Mouse (Mus musculus): ENCODE results near the gene Cmbl. TPM values are rescaled to one million over a fixed set of nuclear protein-coding genes. Genes with fewer than 3 reads are reported as not detected.

The Cmbl gene
- polyA plus RNA-seq, 1 experiment: 17.1 TPM

- TF ChIP-seq CTCF (IDR thresholded peaks at IDR 0.05; ENCODE audit: borderline replicate concordance, insufficient read depth, low read depth, low read length): no peak
- no peak for TF ChIP-seq POLR2A (IDR thresholded peaks at IDR 0.05; ENCODE audit: borderline replicate concordance, insufficient read depth, low read length)
- DNase-seq: no peak
- Histone ChIP-seq H3K27me3 (ENCODE audit: control insufficient read depth, insufficient read depth, low read length) (no peaks in the 10 kb centered on the region), H3K4me3 (replicated peaks; ENCODE audit: insufficient read depth, low read depth, low read length) (no peak overlapping the region), H3K4me1 (ENCODE audit: control insufficient read depth, insufficient read depth, low read length) (0 out of 2 replicates have a peak, but pooled peaks cover 3% of the 10 kb centered on the region), H3K27ac (ENCODE audit: insufficient read depth, low read length) (no peak overlapping the region)
- 76% methylated on average over 1 of the region's 1 CpGs for WGBS
These were observed 20.1 kb upstream of the Cmbl start for GRCm38 (mm10) chr15:31545058-31545457.

DNA sequence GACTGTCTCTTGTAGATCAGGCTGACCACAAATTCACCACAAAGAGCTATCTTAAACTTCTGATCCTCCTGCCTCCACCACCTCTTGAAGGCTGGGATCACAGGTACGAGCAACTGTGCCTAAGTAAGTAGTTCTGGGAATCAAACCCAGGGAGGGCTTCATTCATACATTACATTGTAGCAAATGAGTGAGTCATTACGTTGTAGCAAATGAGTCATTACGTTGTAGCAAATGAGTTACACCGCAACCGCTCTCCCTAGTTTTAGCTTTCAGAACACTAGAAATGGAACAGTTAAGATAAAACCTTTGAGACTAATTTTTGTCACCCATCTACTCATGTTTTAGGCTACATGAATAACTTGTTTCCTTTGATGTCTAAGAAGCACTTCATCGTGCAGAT lies 18.9 kb upstream of the Cmbl start:
- WGBS: 92% methylated on average over 6 of the region's 6 CpGs
- Histone ChIP-seq H3K4me1 (ENCODE audit: control insufficient read depth, insufficient read depth, low read length) (0 out of 2 replicates have a peak, but pooled peaks cover 3% of the 10 kb centered on the region), H3K27me3 (ENCODE audit: control insufficient read depth, insufficient read depth, low read length) (no peaks in the 10 kb centered on the region), H3K27ac (ENCODE audit: insufficient read depth, low read length) (no peak overlapping the region), H3K4me3 (replicated peaks; ENCODE audit: insufficient read depth, low read depth, low read length) (no peak overlapping the region)
- TF ChIP-seq POLR2A (IDR thresholded peaks at IDR 0.05; ENCODE audit: borderline replicate concordance, insufficient read depth, low read length) (no peak), CTCF (IDR thresholded peaks at IDR 0.05; ENCODE audit: borderline replicate concordance, insufficient read depth, low read depth, low read length) (no peak)
- no peak for DNase-seq

DNA sequence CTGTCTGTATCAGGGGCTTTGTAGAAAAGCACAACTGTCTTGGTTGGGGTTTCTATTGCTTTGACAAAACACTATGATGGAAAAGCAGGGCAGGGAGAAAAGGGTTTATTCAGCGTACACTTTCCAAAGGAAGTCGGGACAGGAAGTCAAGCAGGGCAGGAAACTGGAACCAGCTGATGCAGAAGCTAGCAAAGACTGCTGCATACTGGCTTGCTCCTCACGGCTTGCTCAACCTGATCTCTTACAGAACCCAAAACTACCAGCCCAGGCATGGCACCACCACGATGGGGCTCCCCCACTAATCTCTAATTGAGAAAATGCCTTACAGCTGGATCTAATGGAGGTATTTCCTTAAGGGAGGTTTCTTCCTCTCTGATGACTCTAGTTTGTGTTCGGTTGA lies 17.8 kb upstream of the Cmbl start:
- no peak overlapping the region for H3K27ac ChIP-seq (ENCODE audit: insufficient read depth, low read length)
- no peaks in the 10 kb centered on the region for H3K4me1 ChIP-seq (ENCODE audit: control insufficient read depth, insufficient read depth, low read length)
- 78% methylated on average over 5 of the region's 5 CpGs for WGBS
- no peaks in the 10 kb centered on the region for H3K27me3 ChIP-seq (ENCODE audit: control insufficient read depth, insufficient read depth, low read length)
- no peak for TF ChIP-seq CTCF (IDR thresholded peaks at IDR 0.05; ENCODE audit: borderline replicate concordance, insufficient read depth, low read depth, low read length)
- TF ChIP-seq POLR2A (IDR thresholded peaks at IDR 0.05; ENCODE audit: borderline replicate concordance, insufficient read depth, low read length): no peak
- H3K4me3 ChIP-seq (replicated peaks; ENCODE audit: insufficient read depth, low read depth, low read length): no peak overlapping the region
- DNase-seq: no peak

- Histone ChIP-seq H3K4me1 (ENCODE audit: control insufficient read depth, insufficient read depth, low read length) (no peaks in the 10 kb centered on the region), H3K27ac (ENCODE audit: insufficient read depth, low read length) (no peak overlapping the region), H3K4me3 (replicated peaks; ENCODE audit: insufficient read depth, low read depth, low read length) (no peak overlapping the region), H3K27me3 (ENCODE audit: control insufficient read depth, insufficient read depth, low read length) (no peaks in the 10 kb centered on the region)
- no peak for TF ChIP-seq POLR2A (IDR thresholded peaks at IDR 0.05; ENCODE audit: borderline replicate concordance, insufficient read depth, low read length)
- no peak for TF ChIP-seq CTCF (IDR thresholded peaks at IDR 0.05; ENCODE audit: borderline replicate concordance, insufficient read depth, low read depth, low read length)
- 80% methylated on average over 4 of the region's 4 CpGs for WGBS
- no peak for DNase-seq
These were observed 14.8 kb upstream of the Cmbl start for GRCm38 (mm10) chr15:31550381-31550780.

DNA sequence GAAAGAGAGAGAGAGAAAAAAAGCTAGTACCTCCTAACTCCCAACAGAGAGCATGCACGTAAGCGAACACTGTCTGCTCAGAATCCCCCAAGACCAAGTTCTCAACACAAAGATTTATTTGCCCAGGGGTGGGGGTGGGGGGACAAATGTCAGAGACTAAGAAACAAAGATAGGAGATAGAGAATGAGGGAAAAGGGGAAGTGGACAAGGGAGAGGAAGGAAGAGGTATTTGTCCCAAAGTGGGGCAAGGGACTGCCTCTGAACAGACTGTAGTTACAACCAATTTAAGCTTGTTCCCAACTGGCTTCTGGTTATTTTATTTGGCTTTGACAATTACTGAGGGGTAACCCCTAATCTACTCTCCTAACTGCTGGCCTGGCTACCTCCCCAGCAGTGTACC lies 10.3 kb upstream of the Cmbl start:
- 98% methylated on average over 2 of the region's 2 CpGs for WGBS
- no peaks in the 10 kb centered on the region for H3K27me3 ChIP-seq (ENCODE audit: control insufficient read depth, insufficient read depth, low read length)
- H3K27ac ChIP-seq (ENCODE audit: insufficient read depth, low read length): no peak overlapping the region
- TF ChIP-seq POLR2A (IDR thresholded peaks at IDR 0.05; ENCODE audit: borderline replicate concordance, insufficient read depth, low read length): no peak
- TF ChIP-seq CTCF (IDR thresholded peaks at IDR 0.05; ENCODE audit: borderline replicate concordance, insufficient read depth, low read depth, low read length): no peak
- no peaks in the 10 kb centered on the region for H3K4me1 ChIP-seq (ENCODE audit: control insufficient read depth, insufficient read depth, low read length)
- DNase-seq: no peak
- no peak overlapping the region for H3K4me3 ChIP-seq (replicated peaks; ENCODE audit: insufficient read depth, low read depth, low read length)

- WGBS: 74% methylated on average over 6 of the region's 6 CpGs
- DNase-seq: no peak
- no peaks in the 10 kb centered on the region for H3K4me1 ChIP-seq (ENCODE audit: control insufficient read depth, insufficient read depth, low read length)
- no peak overlapping the region for H3K4me3 ChIP-seq (replicated peaks; ENCODE audit: insufficient read depth, low read depth, low read length)
- H3K27me3 ChIP-seq (ENCODE audit: control insufficient read depth, insufficient read depth, low read length): no peaks in the 10 kb centered on the region
- no peak for TF ChIP-seq POLR2A (IDR thresholded peaks at IDR 0.05; ENCODE audit: borderline replicate concordance, insufficient read depth, low read length)
- TF ChIP-seq CTCF (IDR thresholded peaks at IDR 0.05; ENCODE audit: borderline replicate concordance, insufficient read depth, low read depth, low read length): no peak
- no peak overlapping the region for H3K27ac ChIP-seq (ENCODE audit: insufficient read depth, low read length)
These were observed 3.8 kb upstream of the Cmbl start for GRCm38 (mm10) chr15:31561390-31561789.

DNA sequence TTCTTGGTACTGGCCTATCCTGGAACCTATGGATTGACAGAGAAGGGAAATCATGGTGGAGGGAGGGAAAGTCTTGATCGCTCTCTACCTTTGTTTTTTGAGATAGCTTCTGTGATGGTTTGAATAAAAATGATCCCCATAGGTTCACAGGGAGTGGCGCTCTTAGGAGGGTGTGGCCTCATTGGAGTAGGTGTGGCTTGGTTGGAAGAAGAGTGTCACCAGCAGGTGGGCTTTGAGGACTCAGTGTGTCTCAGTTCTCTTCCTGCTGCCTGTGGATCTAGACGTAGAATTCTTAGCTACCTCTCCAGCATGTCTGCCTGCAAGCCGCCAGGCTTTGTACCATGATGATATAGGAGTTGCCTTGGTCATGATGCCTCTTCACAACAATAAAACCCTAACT lies 3.2 kb upstream of the Cmbl start:
- H3K4me1 ChIP-seq (ENCODE audit: control insufficient read depth, insufficient read depth, low read length): no peaks in the 10 kb centered on the region
- 92% methylated on average over 4 of the region's 4 CpGs for whole genome bisulfite sequencing
- TF ChIP-seq POLR2A (IDR thresholded peaks at IDR 0.05; ENCODE audit: borderline replicate concordance, insufficient read depth, low read length): no peak
- no peak for TF ChIP-seq CTCF (IDR thresholded peaks at IDR 0.05; ENCODE audit: borderline replicate concordance, insufficient read depth, low read depth, low read length)

DNA sequence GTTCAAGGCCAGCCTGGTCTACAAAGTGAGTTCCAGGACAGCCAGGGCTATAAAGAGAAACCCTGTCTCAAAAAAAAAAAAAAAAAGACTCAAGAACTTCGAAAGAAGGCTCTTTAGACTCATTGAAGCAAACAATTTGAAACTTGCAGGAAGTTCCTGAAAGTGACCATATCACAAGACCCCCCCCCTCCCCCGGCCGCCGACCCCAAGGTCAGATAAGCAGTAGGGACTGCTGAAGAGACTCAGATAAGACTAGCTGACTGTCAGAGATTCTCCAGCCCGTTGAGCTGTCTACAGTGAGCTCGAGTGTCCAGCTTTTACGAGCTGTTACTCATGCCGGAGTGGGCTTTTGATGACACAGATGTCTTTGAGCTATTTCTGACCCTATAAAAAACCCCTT lies 2.3 kb upstream of the Cmbl start:
- WGBS: 88% methylated on average over 8 of the region's 8 CpGs
- H3K27ac ChIP-seq (ENCODE audit: insufficient read depth, low read length): no peak overlapping the region
- H3K27me3 ChIP-seq (ENCODE audit: control insufficient read depth, insufficient read depth, low read length): no peaks in the 10 kb centered on the region
- H3K4me3 ChIP-seq (replicated peaks; ENCODE audit: insufficient read depth, low read depth, low read length): no peak overlapping the region
- TF ChIP-seq CTCF (IDR thresholded peaks at IDR 0.05; ENCODE audit: borderline replicate concordance, insufficient read depth, low read depth, low read length) (no peak), POLR2A (IDR thresholded peaks at IDR 0.05; ENCODE audit: borderline replicate concordance, insufficient read depth, low read length) (no peak)
- DNase-seq: no peak
- no peaks in the 10 kb centered on the region for H3K4me1 ChIP-seq (ENCODE audit: control insufficient read depth, insufficient read depth, low read length)

More for the DNA sequence above, 3.2 kb upstream of the Cmbl start:
- Histone ChIP-seq H3K27me3 (ENCODE audit: control insufficient read depth, insufficient read depth, low read length) (no peaks in the 10 kb centered on the region), H3K27ac (ENCODE audit: insufficient read depth, low read length) (no peak overlapping the region), H3K4me3 (replicated peaks; ENCODE audit: insufficient read depth, low read depth, low read length) (no peak overlapping the region)
- DNase-seq: no peak

Data from cerebellum, adult 2 months (tissue).